Mouse (Mus musculus): ENCODE measurements around the gene Cfap45.

The Cfap45 gene

GRCm38 (mm10) chr1:172522524-172522923 lies 1.9 kb downstream of the Cfap45 start:
- DNase-seq = no peak

GRCm38 (mm10) chr1:172523699-172524101 lies 3.1 kb downstream of the Cfap45 start:
- DNase-seq = no peak

DNA sequence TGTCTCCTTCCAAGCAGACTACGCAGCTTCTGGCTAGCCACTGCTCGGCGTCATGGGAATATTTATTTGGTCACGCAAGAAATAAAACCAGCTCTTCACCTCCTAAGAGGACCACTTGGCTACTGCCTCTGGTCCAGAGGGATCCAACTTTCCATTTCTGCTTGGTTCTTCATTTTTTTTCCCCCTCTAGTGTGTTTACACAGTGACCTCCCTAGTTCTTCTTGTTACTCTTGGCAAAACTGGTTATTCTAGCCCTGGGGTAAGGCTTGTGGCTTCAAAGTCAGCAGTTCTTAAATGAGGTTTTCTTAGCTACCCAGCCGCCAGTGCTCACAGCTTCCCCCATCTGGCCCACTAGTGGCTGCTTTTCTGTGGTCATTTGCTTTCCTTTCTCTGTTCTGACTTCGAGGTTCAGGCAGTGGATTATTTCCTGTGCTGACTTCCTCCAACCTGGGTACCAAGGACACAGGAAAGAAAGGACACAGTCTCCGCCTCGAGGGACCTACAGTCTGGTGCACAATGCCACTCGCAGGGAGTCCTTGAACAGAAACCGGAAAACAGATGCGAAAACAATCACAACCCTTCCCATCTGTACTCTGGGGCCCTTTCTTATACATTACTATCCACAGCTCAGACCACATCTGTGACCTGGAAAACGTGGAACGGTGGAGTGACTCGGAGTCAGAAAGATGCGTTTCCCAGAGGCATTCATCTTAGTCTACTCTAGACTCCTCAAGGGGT lies 4.6 kb downstream of the Cfap45 start:
- no peak for DNase-seq

DNA sequence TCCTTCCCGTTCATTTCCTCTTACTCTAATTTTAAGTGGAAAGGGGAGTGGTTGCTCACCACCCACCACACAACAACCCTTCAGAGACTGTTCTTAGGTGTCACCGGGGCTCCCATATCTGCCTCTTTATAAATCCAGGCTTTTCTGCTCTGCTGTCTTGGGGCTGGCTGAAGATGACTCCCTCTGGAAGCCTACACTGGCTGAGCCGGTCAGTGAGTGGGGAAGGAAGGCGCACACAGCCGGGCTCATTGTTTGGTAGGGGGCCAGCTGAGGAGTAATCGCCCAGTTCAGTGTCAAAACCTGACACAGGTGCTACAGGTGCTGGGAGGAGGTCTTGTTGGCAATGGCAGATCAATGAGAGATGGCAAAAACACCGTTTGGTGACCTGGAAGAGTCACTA lies 5.4 kb downstream of the Cfap45 start:
- no peak for DNase-seq

GRCm38 (mm10) chr1:172526380-172527081 lies 5.9 kb downstream of the Cfap45 start:
- DNase-seq = no peak

- DNase-seq = no peak
Measured at GRCm38 (mm10) chr1:172527431-172527830, 6.8 kb downstream of the Cfap45 start.

DNA sequence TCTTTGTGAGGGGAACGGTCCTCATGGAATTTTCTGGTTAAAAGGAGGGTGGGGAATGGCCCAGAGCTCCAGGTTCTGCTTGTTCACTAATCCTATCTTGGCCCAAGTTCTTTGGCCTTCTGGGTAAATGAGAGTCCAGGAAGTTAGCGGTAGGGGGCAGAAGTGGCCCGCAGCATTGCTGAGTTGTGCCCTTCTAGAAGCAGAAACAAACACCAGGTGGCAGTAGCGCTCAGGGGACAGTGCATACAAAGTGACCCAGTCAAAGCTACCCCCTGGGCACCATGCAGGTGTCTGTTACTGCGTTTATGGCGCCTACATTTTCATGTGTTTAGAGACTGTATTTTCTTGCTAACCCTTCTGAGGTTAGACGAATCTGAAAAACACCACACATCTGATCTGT lies 8.1 kb downstream of the Cfap45 start:
- DNase-seq = peak; percentile 91

DNA sequence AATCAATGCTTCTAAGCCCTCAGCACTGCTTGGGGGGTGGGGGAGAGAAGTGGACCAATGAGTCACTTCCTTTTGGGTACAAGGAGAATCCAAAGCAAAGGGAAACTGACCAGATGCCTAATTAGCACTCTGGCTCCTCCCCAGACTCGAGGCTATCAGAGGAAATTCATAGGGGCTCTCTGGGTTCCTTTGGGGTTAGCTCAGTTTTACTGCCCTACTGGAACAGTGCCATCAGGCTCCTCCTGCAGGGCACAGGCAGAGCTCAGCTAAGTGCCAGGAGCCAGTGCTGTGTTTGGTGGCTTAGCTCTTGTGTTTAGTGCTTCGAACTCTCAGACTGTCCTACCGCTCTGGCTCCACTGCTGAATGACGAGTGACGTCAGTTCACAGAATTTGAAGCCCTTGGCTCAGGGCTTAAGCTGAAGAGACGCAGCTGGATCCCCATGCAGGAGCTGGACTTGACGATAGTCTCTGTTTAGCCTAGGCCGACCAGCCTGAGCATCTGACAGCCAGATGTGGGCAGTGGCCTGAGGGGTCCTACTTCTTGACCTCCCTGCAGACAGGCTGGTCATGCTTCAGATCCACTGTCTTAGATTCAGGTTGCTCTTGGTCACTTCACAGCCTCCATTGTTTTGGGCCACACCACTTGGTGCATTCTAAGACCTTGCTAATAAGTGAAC lies 10.1 kb downstream of the Cfap45 start:
- no peak for DNase-seq

DNA sequence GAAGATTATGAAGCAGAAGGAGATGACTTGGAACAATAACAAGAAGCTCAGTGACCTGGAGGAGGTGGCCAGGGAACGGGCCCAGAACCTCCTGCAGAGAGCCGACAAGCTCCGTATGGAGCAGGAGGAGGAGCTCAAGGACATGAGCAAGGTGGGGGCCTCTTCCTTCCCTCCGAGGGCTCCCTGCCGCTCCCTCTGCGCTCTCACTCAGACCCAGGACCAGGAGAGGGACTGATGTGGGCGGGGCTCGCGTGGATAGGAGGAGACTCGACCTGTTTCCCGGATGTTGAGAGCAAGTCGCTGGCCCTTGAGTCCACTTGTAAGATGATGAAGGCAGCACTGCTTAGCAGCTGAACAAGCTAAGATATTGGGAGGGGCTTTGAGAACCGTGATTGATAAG lies 11.9 kb downstream of the Cfap45 start:
- DNase-seq = peak; percentile 39

GRCm38 (mm10) chr1:172535116-172535515 lies 14.5 kb downstream of the Cfap45 start:
- DNase-seq = no peak

- DNase-seq = no peak
Measured at GRCm38 (mm10) chr1:172539827-172540226, 19.2 kb downstream of the Cfap45 start.

GRCm38 (mm10) chr1:172540283-172540820 lies 19.8 kb downstream of the Cfap45 start:
- DNase-seq = no peak

GRCm38 (mm10) chr1:172546062-172546461 lies 25.5 kb downstream of the Cfap45 start:
- no peak for DNase-seq

DNA sequence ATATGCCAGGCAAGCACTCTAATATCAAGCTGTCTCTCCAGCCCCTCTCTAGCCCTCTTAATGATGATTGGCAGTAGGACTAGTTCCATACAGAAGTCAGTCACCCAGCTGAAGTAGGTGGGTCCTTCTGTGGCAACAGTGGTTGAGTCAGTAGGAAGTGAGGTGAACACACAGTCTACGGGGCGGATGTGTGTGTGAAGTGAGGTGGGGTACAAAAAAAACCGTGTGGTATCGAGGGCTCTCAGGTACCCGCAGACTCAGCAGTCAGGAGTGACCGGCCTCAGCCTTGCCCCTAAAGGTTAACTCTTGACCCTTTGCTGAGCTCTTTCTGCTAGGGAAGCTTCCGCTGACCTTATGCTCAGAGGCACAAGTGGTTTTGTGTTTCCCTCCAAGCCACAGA lies 27.9 kb downstream of the Cfap45 start:
- DNase-seq = peak; percentile 39

DNA sequence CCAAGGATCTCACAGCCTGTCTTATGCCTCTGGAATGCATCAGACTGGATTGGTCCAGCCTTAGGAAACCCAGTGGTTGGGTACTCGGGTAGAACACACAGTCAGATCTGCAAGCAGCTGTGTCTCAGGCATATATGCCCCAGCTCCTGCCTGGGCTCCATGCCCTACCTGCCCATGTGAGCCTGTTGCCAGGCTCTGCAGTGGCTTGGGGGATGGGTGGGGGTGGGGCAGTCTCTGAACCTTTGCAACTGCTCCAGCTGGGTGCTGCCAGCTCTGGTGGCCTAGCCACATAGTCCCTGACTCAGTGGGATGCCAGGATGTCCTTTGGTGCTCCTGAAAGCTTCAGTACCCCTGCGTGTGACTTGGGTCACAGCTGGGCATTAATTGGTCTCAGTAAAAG lies 28.7 kb downstream of the Cfap45 start:
- peak; percentile 15 for DNase-seq

DNA sequence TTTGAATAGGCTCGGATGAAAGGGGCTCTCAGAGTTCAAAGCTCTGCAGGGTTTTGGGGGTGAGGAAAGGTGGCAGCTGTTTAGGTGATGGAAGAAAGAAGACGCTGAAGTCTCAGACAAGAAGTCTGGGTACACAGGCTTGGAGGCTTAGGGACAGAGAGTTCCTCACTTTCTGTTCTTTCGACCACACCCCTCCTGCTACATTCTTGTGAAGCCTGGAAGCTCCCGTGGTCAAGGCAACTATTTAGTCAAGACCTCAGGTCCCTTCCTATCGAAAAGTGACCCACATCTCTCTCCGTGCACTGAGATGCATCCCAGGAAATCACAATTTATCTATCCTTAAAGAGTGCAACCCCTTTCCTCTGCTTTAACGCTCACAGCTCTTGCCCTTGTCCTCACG lies 29.1 kb downstream of the Cfap45 start:
- no peak for DNase-seq

- peak; percentile 33 for DNase-seq
Measured at GRCm38 (mm10) chr1:172550551-172550951, 29.9 kb downstream of the Cfap45 start.

- no peak for DNase-seq
Measured at GRCm38 (mm10) chr1:172551009-172551408, 30.4 kb downstream of the Cfap45 start.

- no peak for DNase-seq
Measured at GRCm38 (mm10) chr1:172552623-172553022, 32.0 kb downstream of the Cfap45 start.

DNA sequence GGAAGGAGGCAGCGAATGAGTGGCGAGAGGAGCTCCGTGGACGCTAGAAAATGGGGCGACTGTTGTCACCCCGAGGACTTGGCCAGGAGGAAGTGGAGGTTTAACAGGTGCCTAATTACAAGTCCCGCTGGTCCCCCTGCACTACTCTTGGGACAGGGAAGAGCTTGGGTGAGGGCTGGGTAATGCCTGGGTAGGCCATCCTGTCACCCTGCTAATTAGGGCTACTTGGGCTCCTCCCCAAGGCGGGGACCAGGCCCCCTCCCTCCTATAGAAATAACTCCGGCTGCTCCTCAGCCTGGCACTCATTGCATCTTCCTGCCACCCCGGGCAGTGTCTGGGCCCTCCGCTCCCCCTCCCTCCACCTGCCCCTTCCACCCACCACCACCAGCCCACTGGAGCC lies 35.0 kb downstream of the Cfap45 start, which contains the start of gene Vsig8:
TSS of gene Vsig8 (plus strand) at position 301 of the 400 bp plus-strand sequence.
- no peak for DNase-seq

DNA sequence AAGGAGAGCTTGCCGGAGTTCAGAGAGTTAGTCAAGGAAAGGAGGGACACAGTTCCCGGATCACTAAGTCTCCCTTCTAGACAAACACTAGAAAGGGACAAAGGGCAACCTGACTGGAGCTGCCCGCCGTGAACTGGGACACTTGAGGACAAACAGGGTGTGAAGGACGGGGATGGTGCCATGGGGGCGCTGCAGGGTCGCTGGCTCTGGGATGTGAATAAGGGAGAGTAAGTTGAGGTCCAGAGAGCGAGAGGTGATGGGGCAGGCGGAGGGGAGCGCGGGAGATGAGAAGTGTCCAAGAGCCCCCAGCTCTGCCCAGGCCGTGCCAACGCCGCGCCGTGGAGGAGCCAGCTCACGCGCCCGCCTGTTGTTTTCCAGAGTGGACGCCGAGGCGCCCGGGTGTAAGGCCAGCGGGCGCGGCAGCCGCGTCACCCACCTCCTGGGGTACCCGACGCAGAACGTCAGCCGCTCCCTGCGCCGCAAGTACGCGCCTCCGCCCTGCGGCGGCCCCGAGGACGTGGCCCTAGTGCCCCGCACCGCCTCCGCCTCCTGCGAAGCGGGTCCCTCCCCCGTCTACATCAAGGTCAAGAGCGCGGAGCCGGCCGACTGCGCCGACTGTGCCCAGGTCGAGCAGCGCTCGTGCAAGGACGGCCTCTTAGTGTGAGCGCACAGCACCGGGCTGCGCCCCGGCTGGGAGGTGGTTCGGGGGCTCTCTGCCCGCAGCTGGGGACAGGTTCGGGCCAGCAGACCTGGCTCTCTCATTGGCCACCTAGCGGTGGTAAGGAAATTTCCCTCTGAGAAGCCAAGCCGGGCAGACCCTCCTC lies 42.3 kb downstream of the Cfap45 start:
- peak; percentile 64 for DNase-seq

DNA sequence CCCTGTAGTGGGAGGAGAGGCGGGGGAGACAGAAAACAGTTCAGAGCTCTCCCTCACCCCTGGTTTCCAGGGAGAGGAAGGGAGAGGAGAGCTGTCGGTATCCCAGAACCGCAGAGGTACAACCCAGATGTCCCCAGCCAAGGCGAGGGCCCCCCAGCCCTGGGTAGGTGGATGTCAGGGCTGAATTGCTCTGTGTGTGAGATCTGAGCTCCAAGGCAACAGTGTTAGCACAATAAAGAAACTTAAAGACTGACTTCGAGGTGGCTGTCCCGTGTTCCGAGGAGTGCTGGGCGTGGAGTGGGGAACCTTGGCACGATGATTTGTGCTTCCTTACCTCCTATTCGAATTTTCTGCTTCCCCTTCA lies 42.8 kb downstream of the Cfap45 start:
- DNase-seq = no peak

GRCm38 (mm10) chr1:172566131-172566530 lies 45.5 kb downstream of the Cfap45 start:
- no peak for DNase-seq

Measured in thymus, postnatal 4 days (tissue).